Mouse (Mus musculus) thymus, adult 2 months (tissue): Measurements from ENCODE around the gene Mettl2. TPM values are rescaled to one million over a fixed set of nuclear protein-coding genes. Genes with fewer than 3 reads are reported as not detected.

Experiments used
- DNase-seq: peaks from one replicate; pipeline ENCODE4 v3.0.0; 2021
- H3K27ac ChIP-seq: fragments of 200-500 bp; 2 replicates; pipeline ENCODE4 v1.5.1; 2012; ENCODE audit warnings: low read length, control low read depth; ENCODE audit not compliant: control insufficient read depth, insufficient read depth
- H3K27me3 ChIP-seq: fragments of 200-500 bp; 2 replicates; pipeline ENCODE4 v1.6.1; 2012; ENCODE audit warnings: mild to moderate bottlenecking, low read length, moderate library complexity, mixed read lengths; ENCODE audit not compliant: control insufficient read depth, insufficient read depth
- H3K36me3 ChIP-seq: fragments of 200-500 bp; 2 replicates; pipeline ENCODE4 v1.6.1; 2012; ENCODE audit warnings: mild to moderate bottlenecking, low read length, moderate library complexity; ENCODE audit not compliant: control insufficient read depth, insufficient read depth
- H3K4me1 ChIP-seq: fragments of 200-500 bp; replicated peaks from 2 replicates; pipeline ENCODE4 v1.6.1; 2012; ENCODE audit warnings: low read length; ENCODE audit not compliant: control insufficient read depth, insufficient read depth
- H3K4me3 ChIP-seq: fragments of 200-500 bp; 2 replicates; pipeline ENCODE4 v1.5.1; 2012; ENCODE audit warnings: mild to moderate bottlenecking, low read length, control low read depth, moderate library complexity; ENCODE audit not compliant: control insufficient read depth, insufficient read depth
- CTCF ChIP-seq: fragments of 200-500 bp; IDR thresholded peaks from 2 replicates; pipeline ENCODE4 v1.5.1; 2012; ENCODE audit warnings: mild to moderate bottlenecking, control low read depth, low read length, moderate library complexity, borderline replicate concordance; ENCODE audit not compliant: control insufficient read depth, poor library complexity, insufficient read depth; ENCODE audit errors: extremely low read depth
- POLR2A ChIP-seq: fragments of 200-500 bp; IDR thresholded peaks from 2 replicates; pipeline ENCODE4 v1.6.1; 2012; ENCODE audit warnings: mild to moderate bottlenecking, low read length, control low read depth, moderate library complexity; ENCODE audit not compliant: control insufficient read depth, poor library complexity, insufficient read depth; ENCODE audit errors: extremely low read depth
- WGBS: fragments of 180-500 bp; shearing (Covaris S2); methylation state at CpG from one replicate; pipeline ENCODE4 v1.1.7; 2018; 5-methylcytosine and 5-hydroxymethylcytosine counted together
- polyA plus RNA-seq: library from polyadenylated mRNA; depleted of rRNA; stranded (reverse); fragments of >200 nt; gene quantifications from 2 replicates; pipeline ENCODE4 v1.2.3, GENCODE M21; 2012

Mettl2 gene
- polyA plus RNA-seq, 1 experiment: 20.4 TPM

DNA sequence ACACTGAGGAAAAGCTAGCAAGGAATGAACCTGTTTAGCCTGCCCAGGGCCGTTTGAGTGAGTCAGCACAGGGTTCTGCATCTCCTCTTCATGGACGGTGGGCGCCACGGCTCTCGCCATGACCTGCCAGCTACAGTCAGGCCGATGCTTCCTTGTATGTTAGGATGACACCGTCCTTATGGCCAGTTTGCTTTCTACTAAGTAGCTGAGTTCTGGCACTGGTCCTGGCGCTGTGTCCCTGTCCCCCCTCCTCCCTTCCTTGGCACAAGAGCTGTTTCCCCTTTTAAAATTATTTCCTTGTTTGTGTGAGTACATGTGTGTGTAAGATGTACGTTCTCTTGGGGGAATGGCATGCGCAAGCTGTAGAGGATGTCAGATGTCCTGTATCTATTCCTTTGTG is 19.0 kb downstream of the Mettl2 start:
- DNase-seq: no peak
- no peaks in the 10 kb centered on the region; the same call in 1 of the 2 replicates for H3K36me3 ChIP-seq
- H3K27ac ChIP-seq: no peak overlapping the region
- no peaks in the 10 kb centered on the region for H3K4me1 ChIP-seq
- 72% methylated on average over 10 of the region's 10 CpGs for WGBS
- no peak overlapping the region for H3K4me3 ChIP-seq
- no peaks in the 10 kb centered on the region for H3K27me3 ChIP-seq
- TF ChIP-seq POLR2A (no peak), CTCF (no peak)

DNA sequence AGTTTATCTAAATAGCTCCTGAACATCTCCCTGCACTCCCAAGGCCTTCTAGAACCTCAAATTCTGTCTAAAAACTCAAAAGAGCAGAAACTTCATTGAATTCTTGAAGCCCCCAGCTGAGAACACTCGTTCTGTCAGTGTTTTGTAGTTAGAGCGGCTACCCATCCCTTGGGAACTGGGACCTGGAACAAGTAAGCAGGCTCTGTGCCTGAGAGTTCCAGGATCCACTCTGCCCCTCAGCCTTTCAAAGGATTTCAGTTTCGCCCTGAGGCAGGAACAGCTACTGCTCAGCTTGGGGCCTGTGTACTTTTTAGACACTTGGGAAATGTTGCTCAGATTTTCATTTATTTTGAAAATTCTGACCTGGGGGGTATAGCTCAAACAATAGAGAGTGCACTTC is 20.4 kb downstream of the Mettl2 start, which contains the start of gene Gm10842:
Gene Gm10842, plus strand, starts transcription at position 301 of the 400 bp plus-strand sequence.
- H3K36me3 ChIP-seq: no peaks in the 10 kb centered on the region
- H3K4me3 ChIP-seq: no peak within 1 kb of the TSS
- WGBS: 92% methylated on average over 3 of the region's 3 CpGs
- no peak for TF ChIP-seq CTCF
- DNase-seq: no peak
- no peaks in the 10 kb centered on the region for H3K27me3 ChIP-seq
- no peak within 1 kb of the TSS for H3K27ac ChIP-seq
- peaks cover 11% of the 10 kb centered on the region for H3K4me1 ChIP-seq

DNA sequence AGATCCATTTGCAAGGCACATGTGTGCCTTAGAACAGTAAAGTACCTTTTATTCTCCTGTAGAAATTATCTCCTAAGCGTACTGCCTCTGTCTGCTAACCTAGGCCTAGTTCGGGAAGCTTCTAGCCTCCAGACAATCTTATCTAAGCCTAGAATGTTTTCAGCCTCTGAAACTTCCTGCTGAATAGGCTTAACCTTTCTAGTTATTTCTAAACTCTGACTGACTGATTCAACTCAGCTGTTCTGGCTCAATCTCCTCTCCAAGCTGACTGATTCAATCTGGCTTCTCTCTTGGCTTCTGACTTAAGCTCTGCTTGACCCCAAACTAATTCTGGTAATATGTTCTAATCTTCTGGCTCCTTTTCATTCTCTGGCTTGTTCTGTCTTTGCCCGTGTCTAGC is 23.1 kb downstream of the Mettl2 start:
- TF ChIP-seq POLR2A (no peak), CTCF (no peak)
- Histone ChIP-seq H3K4me3 (no peak overlapping the region), H3K27me3 (no peaks in the 10 kb centered on the region), H3K36me3 (no peaks in the 10 kb centered on the region), H3K27ac (no peak overlapping the region), H3K4me1 (peaks cover 25% of the 10 kb centered on the region)
- WGBS: 80% methylated on average over 3 of the region's 3 CpGs
- DNase-seq: no peak

DNA sequence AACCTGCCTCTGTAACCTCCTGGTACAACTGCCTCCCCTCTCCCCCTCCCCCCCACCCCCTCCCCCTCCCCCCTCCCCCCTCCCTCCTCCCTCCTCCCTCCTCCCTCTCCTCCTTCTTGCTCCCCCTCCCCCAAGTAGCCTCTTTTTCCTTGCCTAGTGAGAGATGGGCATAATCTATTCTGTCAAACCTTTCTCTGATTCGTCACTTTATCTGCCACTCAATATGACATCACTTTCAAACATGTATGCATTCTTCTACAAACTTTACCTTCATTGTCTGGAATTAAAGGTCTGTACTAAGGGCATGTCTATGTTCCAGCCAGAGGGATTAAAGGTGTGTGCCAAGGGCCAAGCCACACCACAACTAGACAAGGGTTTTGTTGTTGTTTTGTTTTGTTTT is 23.5 kb downstream of the Mettl2 start:
- TF ChIP-seq POLR2A: no peak
- no peak for TF ChIP-seq CTCF
- Histone ChIP-seq H3K36me3 (no peaks in the 10 kb centered on the region), H3K27me3 (no peaks in the 10 kb centered on the region), H3K4me1 (peaks cover 25% of the 10 kb centered on the region), H3K27ac (no peak overlapping the region), H3K4me3 (no peak overlapping the region)
- 88% methylated on average over 1 of the region's 1 CpGs for WGBS
- DNase-seq: no peak

DNA sequence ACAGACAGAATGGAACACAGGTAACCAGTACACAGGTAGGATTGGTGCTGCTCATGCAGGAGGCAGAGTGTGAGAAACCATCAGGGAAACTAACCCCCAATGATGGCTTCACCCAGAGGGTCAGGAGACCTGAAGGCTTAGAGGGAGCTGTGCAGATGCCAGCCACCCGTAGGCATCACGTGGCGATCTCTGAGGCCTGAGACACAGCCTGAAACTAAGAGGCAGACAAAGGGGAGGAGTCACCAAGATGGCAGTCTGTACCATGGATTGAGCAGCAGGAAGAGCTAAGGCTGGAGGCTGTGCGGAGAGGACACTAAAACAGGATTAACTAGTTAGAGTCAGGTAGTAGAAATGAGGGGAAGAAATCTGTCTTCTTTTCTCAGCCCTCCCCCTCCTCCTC is 24.5 kb downstream of the Mettl2 start:
- no peaks in the 10 kb centered on the region for H3K27me3 ChIP-seq
- 57% methylated on average over 4 of the region's 4 CpGs for WGBS
- DNase-seq: no peak
- no peak overlapping the region for H3K4me3 ChIP-seq
- TF ChIP-seq CTCF: no peak
- no peak for TF ChIP-seq POLR2A
- H3K36me3 ChIP-seq: no peaks in the 10 kb centered on the region
- peak overlapping the region; percentile 54 for H3K27ac ChIP-seq
- peaks cover 25% of the 10 kb centered on the region for H3K4me1 ChIP-seq

DNA sequence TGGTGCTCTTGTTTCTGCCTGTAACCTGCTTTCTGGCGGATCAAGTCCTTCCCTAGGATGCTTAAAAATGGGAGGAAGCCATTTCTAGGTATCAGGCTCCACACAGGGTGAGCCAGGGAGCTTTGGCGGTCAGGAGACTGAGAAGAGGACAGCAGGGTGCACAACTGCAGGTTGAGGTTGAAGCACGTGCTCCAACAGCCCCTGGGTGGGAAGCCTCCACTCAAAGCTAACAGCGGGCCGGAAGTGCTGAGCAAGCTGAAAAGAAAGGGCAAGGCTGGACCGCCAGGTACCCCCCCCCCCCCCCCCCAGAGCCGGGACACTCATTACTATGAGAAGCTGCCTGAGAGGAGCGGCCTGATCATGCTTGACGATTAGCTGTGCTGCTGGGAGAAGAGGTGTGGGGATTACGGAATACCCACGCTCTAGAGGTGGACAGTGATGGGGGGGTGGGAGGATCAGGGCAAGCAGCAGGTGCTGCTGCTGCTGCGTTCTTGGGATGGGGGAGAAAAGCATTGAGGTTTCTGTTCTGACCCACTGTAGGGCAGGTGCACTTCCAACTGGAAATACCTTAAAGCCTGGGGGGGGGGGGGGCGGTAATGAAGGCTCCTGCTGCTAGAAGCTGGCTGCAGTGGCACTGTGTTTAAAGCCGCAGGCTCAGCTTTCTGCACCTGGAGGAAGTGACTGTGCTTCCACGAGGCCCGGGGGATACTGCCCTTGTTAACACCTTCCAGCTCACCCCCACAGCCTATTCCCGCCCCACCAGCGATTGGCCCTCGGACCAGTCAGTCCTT is 25.2 kb downstream of the Mettl2 start:
- peak; percentile 45 for DNase-seq
- no peak for TF ChIP-seq POLR2A
- no peak for TF ChIP-seq CTCF
- WGBS: 4% methylated on average over 19 of the region's 19 CpGs
- H3K4me1 ChIP-seq: peaks cover 27% of the 10 kb centered on the region
- H3K27me3 ChIP-seq: no peaks in the 10 kb centered on the region
- no peaks in the 10 kb centered on the region for H3K36me3 ChIP-seq
- H3K4me3 ChIP-seq: peak overlapping the region; percentile 45
- peak overlapping the region; percentile 54 for H3K27ac ChIP-seq

DNA sequence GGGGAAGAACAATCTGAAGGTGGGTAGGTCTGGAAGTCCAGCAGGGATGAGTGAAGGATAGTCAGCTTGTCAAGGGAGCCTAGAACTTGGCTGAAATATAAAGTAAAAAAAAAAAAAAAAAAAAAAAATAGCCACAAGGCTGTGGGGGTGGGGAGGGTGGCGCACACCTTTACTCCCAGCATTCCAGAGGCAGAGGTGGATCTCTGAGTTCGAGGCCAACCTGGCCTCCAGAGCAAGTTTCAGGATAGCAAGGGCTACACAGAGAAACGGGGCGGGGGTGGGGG is 25.7 kb downstream of the Mettl2 start:
- WGBS: 29% methylated on average over 4 of the region's 4 CpGs
- Histone ChIP-seq H3K27ac (peak overlapping the region; percentile 13; the same call in 1 of the 2 replicates), H3K36me3 (no peaks in the 10 kb centered on the region), H3K4me1 (peaks cover 27% of the 10 kb centered on the region), H3K27me3 (no peaks in the 10 kb centered on the region), H3K4me3 (peak overlapping the region; percentile 45)
- TF ChIP-seq CTCF (no peak), POLR2A (no peak)
- DNase-seq: no peak
